Mouse (Mus musculus): ENCODE data around the gene Crebl2. TPM values are rescaled to one million over a fixed set of nuclear protein-coding genes. Genes with fewer than 3 reads are reported as not detected.

Crebl2 gene
- polyA plus RNA-seq, 1 experiment from 2014 or later = 0.87 TPM

DNA sequence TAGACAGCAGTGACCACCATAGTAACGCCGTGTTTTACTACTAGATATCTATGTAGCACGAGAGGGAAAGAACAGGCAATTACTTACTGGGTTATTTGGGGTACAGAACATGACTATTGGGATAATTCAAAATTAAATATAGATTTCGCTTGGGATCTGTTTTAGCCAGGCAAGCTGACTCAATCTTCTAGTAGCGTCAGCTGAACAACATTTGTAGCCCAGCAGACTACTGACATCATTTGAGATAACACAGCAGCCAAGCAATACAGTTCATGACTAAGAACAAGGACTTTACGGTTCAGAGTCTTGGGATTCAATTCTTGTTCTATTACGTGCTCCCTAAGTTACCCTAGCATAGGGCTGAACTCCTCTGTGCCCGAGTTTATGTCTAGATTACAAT lies 56.5 kb downstream of the Crebl2 start:
- H3K27me3 ChIP-seq (ENCODE audit: control insufficient read depth, insufficient read depth, low read length) = no peaks in the 10 kb centered on the region
- peak overlapping the region; percentile 75 for H3K9ac ChIP-seq (ENCODE audit: low read length)
- no peaks in the 10 kb centered on the region for H3K9me3 ChIP-seq (ENCODE audit: control insufficient read depth, low read length)
- H3K4me3 ChIP-seq (ENCODE audit: low read depth, low read length) = peak overlapping the region; percentile 62
- DNase-seq (ENCODE audit: low spot score) = no peak
- WGBS = 88% methylated on average over 8 of the region's 8 CpGs
- H3K27ac ChIP-seq (ENCODE audit: low read depth, low read length) = no peak overlapping the region
- no peak for ATAC-seq (replicated peaks; ENCODE audit: low FRiP score)
- peaks cover 10% of the 10 kb centered on the region for H3K4me1 ChIP-seq (replicated peaks; ENCODE audit: control insufficient read depth, insufficient read depth, low read length)
- H3K36me3 ChIP-seq (ENCODE audit: control insufficient read depth, insufficient read depth, low read length) = peaks cover 4% of the 10 kb centered on the region; the same call in 1 of the 2 replicates
- peak overlapping the region; percentile 64 for H3K4me2 ChIP-seq (ENCODE audit: low read depth, low read length, severe bottlenecking)

DNA sequence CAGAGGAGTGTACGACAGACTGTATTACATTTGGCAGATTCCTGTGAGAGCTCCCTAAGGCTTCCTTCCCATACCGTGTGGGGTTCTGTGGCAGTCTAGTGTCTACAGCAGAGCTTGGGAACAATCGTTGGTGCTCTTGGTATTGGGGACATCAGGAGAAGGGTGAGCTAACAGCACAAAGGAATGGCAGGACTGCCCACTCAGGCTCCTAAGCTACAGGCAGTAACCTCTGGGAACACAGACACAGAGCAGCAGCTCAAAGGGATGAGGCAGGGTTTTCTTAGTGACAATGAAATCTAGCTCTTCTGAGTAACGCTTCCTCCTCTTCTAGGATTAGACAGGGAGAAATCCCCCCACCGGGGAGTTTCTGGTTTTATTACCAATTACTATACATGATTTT lies 57.1 kb downstream of the Crebl2 start:
- Histone ChIP-seq H3K36me3 (ENCODE audit: control insufficient read depth, insufficient read depth, low read length) (peaks cover 4% of the 10 kb centered on the region; the same call in 1 of the 2 replicates), H3K9me3 (ENCODE audit: control insufficient read depth, low read length) (no peaks in the 10 kb centered on the region), H3K4me2 (ENCODE audit: low read depth, low read length, severe bottlenecking) (peak overlapping the region; percentile 64), H3K27ac (ENCODE audit: low read depth, low read length) (no peak overlapping the region; the same call in 1 of the 2 replicates), H3K27me3 (ENCODE audit: control insufficient read depth, insufficient read depth, low read length) (no peaks in the 10 kb centered on the region), H3K4me3 (ENCODE audit: low read depth, low read length) (peak overlapping the region; percentile 62), H3K9ac (ENCODE audit: low read length) (peak overlapping the region; percentile 75), H3K4me1 (replicated peaks; ENCODE audit: control insufficient read depth, insufficient read depth, low read length) (peaks cover 10% of the 10 kb centered on the region)
- DNase-seq (ENCODE audit: low spot score) = no peak
- 27% methylated on average over 5 of the region's 5 CpGs for WGBS
- no peak for ATAC-seq (replicated peaks; ENCODE audit: low FRiP score)

- no peaks in the 10 kb centered on the region for H3K9me3 ChIP-seq (ENCODE audit: control insufficient read depth, low read length)
- peaks cover 10% of the 10 kb centered on the region for H3K4me1 ChIP-seq (replicated peaks; ENCODE audit: control insufficient read depth, insufficient read depth, low read length)
- no peaks in the 10 kb centered on the region for H3K27me3 ChIP-seq (ENCODE audit: control insufficient read depth, insufficient read depth, low read length)
- 1% methylated on average over 10 of the region's 10 CpGs for WGBS
- peak overlapping the region; percentile 94 for H3K27ac ChIP-seq (ENCODE audit: low read depth, low read length)
- peak; percentile 91 for ATAC-seq (replicated peaks; ENCODE audit: low FRiP score)
- H3K9ac ChIP-seq (ENCODE audit: low read length) = peak overlapping the region; percentile 75
- peak overlapping the region; percentile 62 for H3K4me3 ChIP-seq (ENCODE audit: low read depth, low read length)
- peak; percentile 88 for DNase-seq (ENCODE audit: low spot score)
- H3K4me2 ChIP-seq (ENCODE audit: low read depth, low read length, severe bottlenecking) = peak overlapping the region; percentile 64
- peaks cover 1% of the 10 kb centered on the region; the same call in 1 of the 2 replicates for H3K36me3 ChIP-seq (ENCODE audit: control insufficient read depth, insufficient read depth, low read length)
These were observed 57.9 kb downstream of the Crebl2 start for GRCm38 (mm10) chr6:134887711-134888449.

GRCm38 (mm10) chr6:134888563-134889017 lies 58.6 kb downstream of the Crebl2 start:
- peak; percentile 64 for DNase-seq (ENCODE audit: low spot score)
- ATAC-seq (replicated peaks; ENCODE audit: low FRiP score) = peak; percentile 81
- H3K27ac ChIP-seq (ENCODE audit: low read depth, low read length) = peak overlapping the region; percentile 94
- peaks cover 10% of the 10 kb centered on the region for H3K4me1 ChIP-seq (replicated peaks; ENCODE audit: control insufficient read depth, insufficient read depth, low read length)
- peak overlapping the region; percentile 64 for H3K4me2 ChIP-seq (ENCODE audit: low read depth, low read length, severe bottlenecking)
- H3K27me3 ChIP-seq (ENCODE audit: control insufficient read depth, insufficient read depth, low read length) = no peaks in the 10 kb centered on the region
- WGBS = 1% methylated on average over 4 of the region's 4 CpGs
- no peaks in the 10 kb centered on the region for H3K9me3 ChIP-seq (ENCODE audit: control insufficient read depth, low read length)
- H3K4me3 ChIP-seq (ENCODE audit: low read depth, low read length) = peak overlapping the region; percentile 62
- no peaks in the 10 kb centered on the region for H3K36me3 ChIP-seq (ENCODE audit: control insufficient read depth, insufficient read depth, low read length)
- peak overlapping the region; percentile 35 for H3K9ac ChIP-seq (ENCODE audit: low read length)

DNA sequence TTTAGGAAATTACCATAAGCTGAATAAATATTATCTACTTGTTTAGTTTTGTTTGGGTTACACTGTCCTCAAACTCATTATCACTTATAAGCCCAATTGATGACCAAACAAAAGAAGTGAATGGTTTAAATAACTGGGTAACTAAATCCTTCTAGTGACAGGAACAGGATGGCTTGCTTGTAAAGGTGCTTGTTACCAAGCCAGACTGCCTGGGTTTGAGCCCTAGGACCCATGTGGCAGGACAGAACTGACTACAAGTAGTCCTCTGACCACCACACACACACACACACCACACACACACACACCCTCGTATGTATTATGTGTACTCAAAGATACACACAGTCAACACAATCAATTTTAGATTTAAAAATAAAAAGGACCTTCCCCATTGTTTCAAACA lies 59.8 kb downstream of the Crebl2 start:
- Histone ChIP-seq H3K27me3 (ENCODE audit: control insufficient read depth, insufficient read depth, low read length) (no peaks in the 10 kb centered on the region), H3K9me3 (ENCODE audit: control insufficient read depth, low read length) (no peaks in the 10 kb centered on the region), H3K9ac (ENCODE audit: low read length) (no peak overlapping the region), H3K4me2 (ENCODE audit: low read depth, low read length, severe bottlenecking) (no peak overlapping the region), H3K27ac (ENCODE audit: low read depth, low read length) (no peak overlapping the region), H3K36me3 (ENCODE audit: control insufficient read depth, insufficient read depth, low read length) (no peaks in the 10 kb centered on the region), H3K4me1 (replicated peaks; ENCODE audit: control insufficient read depth, insufficient read depth, low read length) (peaks cover 10% of the 10 kb centered on the region), H3K4me3 (ENCODE audit: low read depth, low read length) (no peak overlapping the region)
- 92% methylated on average over 1 of the region's 1 CpGs for WGBS
- DNase-seq (ENCODE audit: low spot score) (no peak), ATAC-seq (replicated peaks; ENCODE audit: low FRiP score) (no peak)

DNA sequence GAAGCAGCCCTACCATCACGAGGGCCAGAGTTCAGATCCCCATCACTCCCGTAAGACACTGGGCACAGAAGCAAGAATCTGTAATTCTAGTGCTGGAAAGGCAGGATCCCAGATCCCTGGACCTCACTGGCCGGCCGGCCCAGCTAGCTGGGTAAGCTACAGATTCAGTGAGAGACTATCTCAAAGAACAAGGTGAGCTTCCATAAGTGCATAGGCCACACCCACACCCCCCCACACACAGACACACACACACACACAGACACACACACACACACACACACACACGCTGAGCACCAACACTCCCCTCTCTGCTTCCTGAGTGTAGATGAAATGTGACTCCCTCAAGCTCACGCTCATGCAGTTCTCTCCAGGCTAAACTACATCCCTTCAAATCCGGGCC lies 60.5 kb downstream of the Crebl2 start:
- Histone ChIP-seq H3K27ac (ENCODE audit: low read depth, low read length) (no peak overlapping the region), H3K4me3 (ENCODE audit: low read depth, low read length) (no peak overlapping the region), H3K36me3 (ENCODE audit: control insufficient read depth, insufficient read depth, low read length) (no peaks in the 10 kb centered on the region), H3K27me3 (ENCODE audit: control insufficient read depth, insufficient read depth, low read length) (no peaks in the 10 kb centered on the region), H3K4me1 (replicated peaks; ENCODE audit: control insufficient read depth, insufficient read depth, low read length) (peaks cover 10% of the 10 kb centered on the region), H3K4me2 (ENCODE audit: low read depth, low read length, severe bottlenecking) (no peak overlapping the region), H3K9ac (ENCODE audit: low read length) (no peak overlapping the region), H3K9me3 (ENCODE audit: control insufficient read depth, low read length) (no peaks in the 10 kb centered on the region)
- no peak for DNase-seq (ENCODE audit: low spot score)
- ATAC-seq (replicated peaks; ENCODE audit: low FRiP score) = no peak
- 83% methylated on average over 7 of the region's 7 CpGs for WGBS

GRCm38 (mm10) chr6:134896570-134897436 lies 66.8 kb downstream of the Crebl2 start:
- peaks cover 4% of the 10 kb centered on the region; the same call in 1 of the 2 replicates for H3K4me1 ChIP-seq (replicated peaks; ENCODE audit: control insufficient read depth, insufficient read depth, low read length)
- no peaks in the 10 kb centered on the region for H3K9me3 ChIP-seq (ENCODE audit: control insufficient read depth, low read length)
- H3K4me2 ChIP-seq (ENCODE audit: low read depth, low read length, severe bottlenecking) = peak overlapping the region; percentile 73
- H3K27ac ChIP-seq (ENCODE audit: low read depth, low read length) = no peak overlapping the region
- H3K9ac ChIP-seq (ENCODE audit: low read length) = peak overlapping the region; percentile 92
- ATAC-seq (replicated peaks; ENCODE audit: low FRiP score) (no peak), DNase-seq (ENCODE audit: low spot score) (no peak)
- H3K27me3 ChIP-seq (ENCODE audit: control insufficient read depth, insufficient read depth, low read length) = no peaks in the 10 kb centered on the region
- WGBS = 68% methylated on average over 15 of the region's 15 CpGs
- no peaks in the 10 kb centered on the region for H3K36me3 ChIP-seq (ENCODE audit: control insufficient read depth, insufficient read depth, low read length)
- peak overlapping the region; percentile 60 for H3K4me3 ChIP-seq (ENCODE audit: low read depth, low read length)

DNA sequence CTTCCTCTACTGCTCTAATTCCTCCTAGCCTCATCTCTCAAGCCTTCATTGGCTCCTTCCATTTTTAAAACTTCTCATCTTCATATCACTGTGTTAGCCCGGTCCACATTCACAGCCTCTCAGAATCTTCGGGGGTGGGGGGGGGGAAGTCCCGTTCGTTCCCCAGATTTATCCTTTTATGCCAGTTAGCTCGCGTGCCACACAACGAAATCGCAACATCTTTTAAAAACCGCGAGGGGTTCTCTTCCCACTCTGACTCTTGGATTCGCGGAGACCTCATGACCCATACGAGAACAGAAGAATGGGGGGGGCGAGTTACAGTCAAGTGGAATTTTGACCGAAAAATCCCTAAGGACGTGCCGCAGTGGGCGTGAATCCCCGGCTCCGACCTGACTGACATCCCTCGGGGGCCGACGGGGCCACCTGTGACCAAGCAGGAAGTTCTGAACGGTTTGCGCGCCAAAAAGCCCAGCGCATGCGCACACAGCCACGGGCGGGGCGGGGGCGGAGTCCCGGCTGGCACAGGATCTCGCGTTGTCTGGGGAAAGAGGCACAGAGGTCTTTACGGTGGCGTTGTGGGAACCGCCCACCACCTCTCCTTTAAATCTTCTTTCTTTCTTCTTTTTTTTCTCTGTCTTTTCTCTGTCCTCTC lies 67.6 kb downstream of the Crebl2 start:
- Histone ChIP-seq H3K36me3 (ENCODE audit: control insufficient read depth, insufficient read depth, low read length) (no peaks in the 10 kb centered on the region), H3K4me2 (ENCODE audit: low read depth, low read length, severe bottlenecking) (peak overlapping the region; percentile 73), H3K9ac (ENCODE audit: low read length) (peak overlapping the region; percentile 92), H3K9me3 (ENCODE audit: control insufficient read depth, low read length) (no peaks in the 10 kb centered on the region), H3K4me1 (replicated peaks; ENCODE audit: control insufficient read depth, insufficient read depth, low read length) (peaks cover 4% of the 10 kb centered on the region; the same call in 1 of the 2 replicates), H3K27ac (ENCODE audit: low read depth, low read length) (peak overlapping the region; percentile 100), H3K27me3 (ENCODE audit: control insufficient read depth, insufficient read depth, low read length) (no peaks in the 10 kb centered on the region), H3K4me3 (ENCODE audit: low read depth, low read length) (peak overlapping the region; percentile 60)
- peak; percentile 92 for ATAC-seq (replicated peaks; ENCODE audit: low FRiP score)
- DNase-seq (ENCODE audit: low spot score) = peak; percentile 99
- 1% methylated on average over 38 of the region's 38 CpGs for whole genome bisulfite sequencing

Data from forebrain, embryonic 11.5 days (tissue).